9 mouse cellular contexts compared by ENCODE assay signal in the genomic region with DNA sequence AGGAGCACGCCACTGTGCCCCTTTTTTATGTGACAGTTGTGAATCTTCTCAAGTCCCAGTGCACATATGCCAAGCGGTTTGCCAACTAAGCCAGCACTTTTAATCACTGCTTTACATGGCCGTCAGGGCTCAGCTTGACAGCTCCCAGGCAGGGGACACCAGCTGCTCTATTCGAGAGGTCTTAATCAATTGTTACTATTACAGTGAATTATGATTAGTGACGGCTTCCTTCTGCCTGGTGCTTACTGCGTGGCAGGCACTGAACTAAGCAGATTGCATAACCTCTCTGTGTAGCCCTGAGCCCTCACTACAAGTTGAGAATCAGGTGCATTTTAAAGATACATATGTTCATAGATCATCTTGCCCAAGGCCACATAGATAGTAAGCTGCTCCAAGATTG. TPM values are rescaled to one million over a fixed set of nuclear protein-coding genes. Genes with fewer than 3 reads are reported as not detected.
DNase-seq lines count a peak whose midpoint lies in the region; ATAC-seq and TF ChIP-seq lines count a peak whose summit lies in the region.
"Had no signal": no experiment of that assay in that cellular context is flagged by ENCODE, and none has a peak within 500 bp of the region (broad histone marks: within the 10 kb centered on the region; RNA-seq: fewer than 3 reads in every experiment).

No protein-coding gene starts in this region.

- H3K4me2 ChIP-seq in lung, embryonic 14.5 days, result no peak overlapping the region
- H3K4me2 ChIP-seq in intestine, postnatal 0 days (replicated peaks; ENCODE audit: low read depth), result peak overlapping the region; percentile 68

- H3K27ac ChIP-seq in lung, embryonic 14.5 days (ENCODE audit: low read depth), result peak overlapping the region; percentile 77
- peak overlapping the region; percentile 88 for H3K27ac ChIP-seq in intestine, postnatal 0 days (ENCODE audit: low read depth, low read length)
- peak overlapping the region; percentile 98 for H3K27ac ChIP-seq in small intestine, adult 2 months (ENCODE audit: insufficient read depth, low read depth, low read length)

- DNase-seq in cerebellum, postnatal 10 days, result peak; percentile 43 to 59
- DNase-seq in cerebellum, adult 18-20 months, result no peak
- DNase-seq in lung, embryonic 14.5 days, result peak; percentile 8
- no peak for DNase-seq in lung, postnatal 4 days

- no peak overlapping the region for H3K9ac ChIP-seq in lung, embryonic 14.5 days
- H3K9ac ChIP-seq in intestine, postnatal 0 days (ENCODE audit: low read depth, low read length), result 0 out of 2 replicates have a peak overlapping the region, but pooled peaks have one; percentile 18

- no peaks in the 10 kb centered on the region for H3K9me3 ChIP-seq in lung, embryonic 14.5 days (ENCODE audit: low read depth, low read length)
- no peaks in the 10 kb centered on the region for H3K9me3 ChIP-seq in intestine, postnatal 0 days (ENCODE audit: control insufficient read depth)

- H3K36me3 ChIP-seq in lung, embryonic 14.5 days (ENCODE audit: insufficient read depth), result no peaks in the 10 kb centered on the region
- H3K36me3 ChIP-seq in intestine, postnatal 0 days (ENCODE audit: control insufficient read depth, insufficient read depth), result no peaks in the 10 kb centered on the region
- no peaks in the 10 kb centered on the region for H3K36me3 ChIP-seq in small intestine, adult 2 months (ENCODE audit: control insufficient read depth, insufficient read depth, low read length)

- no peak for TF ChIP-seq POLR2A in small intestine, adult 2 months (IDR thresholded peaks at IDR 0.05; ENCODE audit: low read depth, low read length)

- WGBS in lung, embryonic 14.5 days, result 50% methylated on average over 6 of the region's 6 CpGs
- WGBS in intestine, postnatal 0 days, result 25% methylated on average over 6 of the region's 6 CpGs
- WGBS in small intestine, adult 2 months, result 16% methylated on average over 6 of the region's 6 CpGs

- TF ChIP-seq CTCF in lung, embryonic 14.5 days (IDR thresholded peaks at IDR 0.05; ENCODE audit: low read depth), result no peak
- TF ChIP-seq CTCF in intestine, postnatal 0 days (IDR thresholded peaks at IDR 0.05; ENCODE audit: low read depth), result no peak
- no peak; the same call in 1 of the 2 replicates for TF ChIP-seq CTCF in small intestine, adult 2 months (IDR thresholded peaks at IDR 0.05; ENCODE audit: extremely low read depth, insufficient read length, insufficient replicate concordance, low read depth, low read length)

- peaks cover 4% of the 10 kb centered on the region; the same call in 1 of the 2 replicates for H3K4me1 ChIP-seq in lung, embryonic 14.5 days (ENCODE audit: insufficient read depth)
- peaks cover 5% of the 10 kb centered on the region for H3K4me1 ChIP-seq in intestine, postnatal 0 days (replicated peaks; ENCODE audit: control insufficient read depth, insufficient read depth, low read length)
- peaks cover 15% of the 10 kb centered on the region; the same call in 1 of the 2 replicates for H3K4me1 ChIP-seq in small intestine, adult 2 months (ENCODE audit: control insufficient read depth, insufficient read depth, insufficient read length, low read length)

- ATAC-seq in lung, embryonic 14.5 days (ENCODE audit: insufficient read depth), result peak; percentile 43; the same call in 1 of the 2 replicates
- ATAC-seq in intestine, postnatal 0 days, result peak; percentile 32
- ATAC-seq in megakaryocyte-erythroid progenitor cell, adult 5-6 weeks (replicated peaks; ENCODE audit: low FRiP score, low TSS enrichment, poor library complexity, severe bottlenecking), result no peak
- no peak for ATAC-seq in megakaryocyte, adult 5-6 weeks (ENCODE audit: poor library complexity, severe bottlenecking)

- no peaks in the 10 kb centered on the region for H3K27me3 ChIP-seq in lung, embryonic 14.5 days (ENCODE audit: insufficient read depth, low read length)
- H3K27me3 ChIP-seq in intestine, postnatal 0 days (replicated peaks; ENCODE audit: control insufficient read depth, insufficient read depth, low read length), result no peaks in the 10 kb centered on the region
- H3K27me3 ChIP-seq in small intestine, adult 2 months (ENCODE audit: control insufficient read depth, insufficient read depth, low read length), result no peaks in the 10 kb centered on the region

- no peak overlapping the region for H3K4me3 ChIP-seq in lung, embryonic 14.5 days (ENCODE audit: low read depth, low read length)
- H3K4me3 ChIP-seq in intestine, postnatal 0 days (ENCODE audit: low read depth, low read length), result peak overlapping the region; percentile 46
- peak overlapping the region; percentile 49 for H3K4me3 ChIP-seq in small intestine, adult 2 months (ENCODE audit: low read depth, low read length)

RNA-seq across cellular contexts. Expression of gene Ngef, which starts 0.7 kb away (rescaled TPM):
- 1.1 and 1.5 TPM in 2 replicates for polyA plus RNA-seq in lung, embryonic 14.5 days (2014; fragmentation: Nextera tagmentation; extraction: Ambion mirVana)
- 13.3 and 14.0 TPM in 2 replicates for polyA plus RNA-seq in intestine, postnatal 0 days (2015; fragmentation: Nextera tagmentation; extraction: Ambion mirVana)
- polyA plus RNA-seq in small intestine, adult 2 months (2012; rRNA removed), result 8.1 and 24.1 TPM in 2 replicates
- total RNA-seq in megakaryocyte-erythroid progenitor cell, adult 5-6 weeks (2014; fragmentation: Nextera tagmentation), result not detected in 2 replicates
- not detected in 2 replicates for total RNA-seq in megakaryocyte-erythroid progenitor cell, adult 5-6 weeks (2017)
- total RNA-seq in megakaryocyte, adult 5-6 weeks (2015), result not detected in 2 replicates
- not detected in 2 replicates for total RNA-seq in megakaryocyte, adult 5-6 weeks (2017)
- total RNA-seq: monocyte, adult 5-6 weeks had no signal

RNA-seq across cellular contexts. Expression of gene Inpp5d, which starts 45.8 kb away (rescaled TPM):
- polyA plus RNA-seq in lung, embryonic 14.5 days (2014; fragmentation: Nextera tagmentation; extraction: Ambion mirVana), result 9.3 and 11.2 TPM in 2 replicates
- 2.5 and 3.1 TPM in 2 replicates for polyA plus RNA-seq in intestine, postnatal 0 days (2015; fragmentation: Nextera tagmentation; extraction: Ambion mirVana)
- polyA plus RNA-seq in small intestine, adult 2 months (2012; rRNA removed), result 24.6 and 36.0 TPM in 2 replicates
- 86.4 and 96.9 TPM in 2 replicates for total RNA-seq in megakaryocyte-erythroid progenitor cell, adult 5-6 weeks (2014; fragmentation: Nextera tagmentation)
- total RNA-seq in megakaryocyte-erythroid progenitor cell, adult 5-6 weeks (2017), result 48.1 and 59.8 TPM in 2 replicates
- 99.6 and 105 TPM in 2 replicates for total RNA-seq in megakaryocyte, adult 5-6 weeks (2015)
- total RNA-seq in megakaryocyte, adult 5-6 weeks (2017), result 88.0 and 148 TPM in 2 replicates

Comparison
In these comparisons a context has a peak if more than half of its experiments do, and no peak if none do; other contexts are left out.
1. DNase-seq: peak in cerebellum, postnatal 10 days (2 of 2) and lung, embryonic 14.5 days (single experiment); none in cerebellum, adult 18-20 months (0 of 2) and lung, postnatal 4 days (0 of 2).
2. ATAC-seq: peak in lung, embryonic 14.5 days (single experiment) and intestine, postnatal 0 days (single experiment); none in megakaryocyte-erythroid progenitor cell, adult 5-6 weeks (single experiment) and megakaryocyte, adult 5-6 weeks (single experiment).
3. Peak in every context shown above with its lines, with median percentiles within 50 percentile points of each other: H3K27ac ChIP-seq.